Mouse (Mus musculus) C3H10T1/2 (cell line): Measurements from ENCODE around the gene Pik3r1. TPM values are rescaled to one million over a fixed set of nuclear protein-coding genes. Genes with fewer than 3 reads are reported as not detected.

Source experiments
- polyA plus RNA-seq, 2 experiments: library from polyadenylated mRNA; unstranded; fragments of >200 nt; fragmentation: generic; extraction: Trizol; gene quantifications; one replicate each; pipeline ENCODE4 v1.2.1; 2012; ENCODE audit warnings: missing spikeins in 2 of 2

Gene Pik3r1
- polyA plus RNA-seq, result 10 to 100 TPM in 1 of 2 experiments, under 1 TPM in 1; 0.76 to 20.1 TPM

GRCm38 (mm10) chr13:101767809-101768629, at the start of gene Pik3r1:
TSS of gene Pik3r1 (minus strand) at chr13:101768217.

